Mouse (Mus musculus) stomach, postnatal 0 days (tissue): ENCODE data around the gene Ide.

Experiments
- CTCF ChIP-seq: IDR thresholded peaks from 2 replicates; pipeline ENCODE4 v1.5.1; 2016; ENCODE audit warnings: antibody characterized with exemption, low read depth, mild to moderate bottlenecking, moderate library complexity
- EP300 ChIP-seq: optimal IDR thresholded peaks from 2 replicates; pipeline ENCODE3; 2016; ENCODE audit warnings: antibody characterized with exemption

DNA sequence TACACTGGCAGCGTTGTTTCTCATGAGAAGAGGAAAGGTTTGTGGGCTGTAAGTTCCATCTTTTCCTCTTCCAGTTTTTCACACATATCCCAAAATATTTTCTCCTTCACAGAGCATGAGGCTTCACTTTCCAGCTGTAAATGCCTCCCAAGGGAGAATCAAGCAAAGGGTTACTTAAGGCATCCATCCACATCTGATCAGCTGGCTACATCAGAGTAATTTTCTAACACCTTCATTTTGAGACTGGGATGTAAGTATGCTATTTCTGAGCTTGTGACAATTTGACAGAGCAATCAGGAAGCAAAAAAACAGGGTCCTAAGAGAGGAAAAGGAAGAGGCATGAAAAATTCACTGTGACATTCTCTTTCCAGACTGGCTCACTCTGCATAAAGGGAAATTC, 55.9 kb downstream of the Ide start:
- no peak for TF ChIP-seq EP300
- no peak for TF ChIP-seq CTCF
